Mouse (Mus musculus): Measurements from ENCODE around the gene Parp1.

The Parp1 gene

DNA sequence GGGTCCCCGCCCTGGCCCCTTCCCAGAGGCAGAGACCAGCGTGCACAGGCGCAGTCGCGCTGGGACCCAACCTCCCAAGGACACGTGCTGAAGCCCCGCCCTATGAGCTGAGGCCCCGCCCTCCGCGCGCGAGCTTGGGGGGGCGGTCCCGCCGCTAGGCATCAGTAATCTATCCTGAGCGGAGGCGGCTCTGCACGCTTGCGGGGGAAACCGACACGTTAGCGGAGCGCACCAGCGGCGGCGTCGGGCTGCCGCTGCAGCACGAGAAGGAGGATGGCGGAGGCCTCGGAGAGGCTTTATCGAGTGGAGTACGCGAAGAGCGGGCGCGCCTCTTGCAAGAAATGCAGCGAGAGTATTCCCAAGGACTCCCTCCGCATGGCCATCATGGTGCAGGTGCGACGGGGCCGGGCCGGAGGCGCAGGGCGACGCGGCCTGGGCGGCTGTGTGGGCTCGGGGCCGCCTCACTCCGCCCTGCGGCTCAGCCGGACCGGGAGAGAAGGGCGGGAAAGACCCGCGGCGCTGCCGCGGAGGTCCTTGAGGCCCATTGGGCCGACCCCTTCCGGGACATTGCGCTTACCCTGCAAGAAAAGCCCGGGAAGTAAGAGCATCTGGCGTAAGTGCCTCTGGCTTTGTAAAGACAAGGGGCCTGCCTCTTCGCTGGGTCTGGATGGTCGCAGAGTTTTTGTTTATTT, at the start of gene Parp1:
Parp1 (plus strand) TSS at position 164 of the 692 bp plus-strand sequence.
- peak; percentile 99 for DNase-seq (ENCODE audit: extremely low spot score)

DNA sequence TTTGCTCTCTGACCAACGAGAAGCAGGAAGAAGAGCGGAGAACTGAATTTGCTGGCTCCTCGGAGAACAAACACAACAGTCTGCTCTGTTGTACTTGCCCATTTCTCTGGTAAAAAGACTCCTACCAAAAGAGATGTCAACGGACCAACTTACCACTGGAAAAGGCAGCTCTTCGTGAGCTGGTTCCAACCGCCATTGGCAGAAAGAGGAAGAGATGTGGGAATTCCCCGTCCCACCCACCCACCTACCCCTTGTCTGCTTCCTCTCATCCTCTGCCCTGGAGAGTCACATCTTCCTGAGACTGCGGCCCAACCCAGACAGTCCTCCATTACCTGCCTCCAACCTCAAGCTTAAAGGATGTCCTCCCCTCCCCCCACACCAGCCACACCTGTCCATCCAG, 49.2 kb upstream of the Parp1 start:
- no peak for DNase-seq (ENCODE audit: extremely low spot score)

DNA sequence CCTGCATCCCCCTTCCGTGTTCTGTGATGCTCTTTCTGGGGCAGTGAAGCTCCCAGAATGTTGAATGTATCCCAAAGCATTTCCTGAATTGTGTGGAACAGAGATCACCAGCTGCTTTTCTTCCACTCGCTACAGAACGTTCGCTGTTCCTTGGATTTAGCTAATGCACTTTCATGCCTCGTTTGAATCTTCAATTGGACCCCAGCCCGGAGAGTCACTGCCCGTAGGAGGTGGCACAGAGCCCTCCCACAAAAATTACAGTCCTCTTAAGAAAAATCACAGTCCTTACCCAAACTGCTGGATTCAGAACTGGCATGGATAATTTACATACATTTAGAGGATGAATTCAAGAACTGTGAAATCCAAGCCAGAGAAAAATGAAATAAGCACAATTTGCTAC, 48.5 kb upstream of the Parp1 start:
- no peak for DNase-seq (ENCODE audit: extremely low spot score)

DNA sequence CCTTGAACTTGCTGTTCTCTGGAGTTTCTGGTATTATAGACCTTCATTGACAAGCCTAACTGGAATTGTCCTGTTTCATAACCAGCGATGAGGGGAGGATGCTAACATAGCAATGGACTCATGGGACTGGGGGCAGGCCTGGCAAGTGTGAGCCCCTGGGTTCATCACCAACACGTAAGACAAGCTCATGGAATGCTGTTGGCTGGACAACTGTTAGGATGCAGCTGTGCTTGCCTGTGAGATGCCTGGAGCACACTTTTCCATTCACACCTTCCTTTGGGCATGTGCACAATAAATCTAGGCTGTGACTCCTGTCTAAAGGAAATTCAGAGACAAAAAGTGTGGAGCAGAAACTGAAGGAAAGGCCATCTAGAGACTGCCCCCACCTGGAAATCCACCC, 45.4 kb upstream of the Parp1 start:
- DNase-seq (ENCODE audit: extremely low spot score) = no peak

DNA sequence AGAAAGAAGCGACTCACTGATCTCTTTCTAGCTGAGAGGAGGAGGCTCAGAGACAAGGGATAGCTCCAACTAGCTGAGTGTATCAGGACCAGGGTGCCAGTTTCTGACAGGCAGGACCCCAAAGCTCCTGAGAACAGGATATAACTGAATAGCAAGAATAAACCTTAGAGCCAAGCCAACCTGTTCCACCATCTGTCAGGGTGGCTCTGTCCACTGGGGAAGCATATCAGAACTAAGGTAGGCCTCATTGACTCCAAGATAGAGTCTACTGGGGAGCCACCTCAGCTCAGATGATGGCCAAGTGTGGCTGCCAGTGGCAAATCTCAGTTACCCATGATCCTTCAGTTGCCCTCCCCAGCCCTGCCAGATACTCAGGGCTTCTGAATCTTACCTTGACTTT, 43.4 kb upstream of the Parp1 start:
- DNase-seq (ENCODE audit: extremely low spot score) = no peak

DNA sequence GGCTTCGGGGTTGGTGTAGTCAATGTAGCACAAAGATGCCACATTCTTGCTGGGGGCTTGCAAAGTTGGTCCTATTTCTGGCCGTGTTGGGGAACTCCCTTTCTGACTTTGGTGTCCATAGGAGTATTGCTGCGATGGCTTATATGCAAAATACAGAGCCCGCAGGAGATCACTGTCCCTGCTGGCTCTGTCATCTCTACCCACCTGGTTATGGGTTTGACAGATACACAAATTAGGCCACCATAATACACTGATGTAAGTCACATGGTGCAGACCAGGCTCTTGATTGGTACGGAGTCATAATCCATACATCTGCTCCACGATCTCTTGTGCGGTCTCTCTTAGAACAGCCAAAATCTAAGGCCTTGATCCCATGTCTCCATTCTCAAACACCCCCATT, 38.9 kb upstream of the Parp1 start:
- no peak for DNase-seq (ENCODE audit: extremely low spot score)

DNA sequence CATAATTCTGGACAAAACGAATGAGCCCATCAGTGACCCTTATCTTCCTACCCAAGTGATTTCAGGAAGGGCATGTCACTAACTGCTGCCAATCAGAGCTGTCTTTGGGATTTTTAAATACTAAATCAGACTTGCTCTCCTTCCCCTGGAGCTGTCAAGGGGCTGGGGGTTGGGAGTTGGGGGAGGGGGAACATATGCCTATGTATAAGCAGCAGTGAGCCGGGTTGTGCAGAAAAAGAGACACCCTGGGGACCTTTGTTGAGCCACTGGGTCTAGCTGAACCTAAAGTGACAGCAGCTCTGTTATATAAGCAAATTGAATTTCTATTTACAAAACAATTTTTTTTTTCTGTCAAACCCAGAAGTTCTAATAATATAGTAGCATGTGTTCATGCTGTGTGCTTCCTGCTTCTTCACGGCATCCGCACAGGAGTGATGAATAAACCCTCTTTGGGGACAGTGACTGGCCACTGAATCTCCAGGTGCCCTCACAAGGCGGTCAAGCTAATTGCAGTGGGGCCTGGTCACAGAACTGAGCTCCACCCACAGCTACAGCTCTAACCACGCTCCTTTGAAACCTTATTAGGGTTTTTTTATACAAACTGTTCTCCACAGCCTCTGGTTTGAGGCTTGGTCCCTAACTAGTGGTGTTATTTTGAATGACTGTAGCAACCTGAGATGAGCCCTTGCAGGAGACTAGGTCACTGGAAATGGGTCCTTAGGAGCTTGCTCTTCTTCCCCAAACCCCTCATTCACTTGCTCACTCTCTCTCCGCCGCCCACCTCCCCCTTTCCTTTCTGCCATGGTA, 38.1 kb upstream of the Parp1 start:
- no peak for DNase-seq (ENCODE audit: extremely low spot score)

DNA sequence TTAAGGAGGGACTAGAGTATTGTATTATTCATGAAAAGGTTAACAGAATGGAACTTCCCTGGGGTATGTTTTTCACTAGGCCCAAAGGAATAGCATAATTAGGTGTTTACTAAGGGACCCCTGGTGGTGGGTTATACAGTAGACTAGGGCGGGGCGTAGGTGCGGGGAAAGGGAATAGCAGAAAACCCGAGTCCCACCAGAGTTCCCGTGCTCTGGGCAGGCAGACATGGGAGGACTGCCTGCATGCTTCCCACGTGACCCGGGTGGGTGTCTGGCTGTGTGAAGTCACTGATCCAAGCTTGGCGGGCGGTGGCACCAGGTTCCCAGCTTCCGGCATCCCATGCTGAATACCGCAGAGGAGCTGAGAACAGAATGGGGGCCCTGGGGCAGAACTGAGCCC, 36.1 kb upstream of the Parp1 start:
- no peak for DNase-seq (ENCODE audit: extremely low spot score)

DNA sequence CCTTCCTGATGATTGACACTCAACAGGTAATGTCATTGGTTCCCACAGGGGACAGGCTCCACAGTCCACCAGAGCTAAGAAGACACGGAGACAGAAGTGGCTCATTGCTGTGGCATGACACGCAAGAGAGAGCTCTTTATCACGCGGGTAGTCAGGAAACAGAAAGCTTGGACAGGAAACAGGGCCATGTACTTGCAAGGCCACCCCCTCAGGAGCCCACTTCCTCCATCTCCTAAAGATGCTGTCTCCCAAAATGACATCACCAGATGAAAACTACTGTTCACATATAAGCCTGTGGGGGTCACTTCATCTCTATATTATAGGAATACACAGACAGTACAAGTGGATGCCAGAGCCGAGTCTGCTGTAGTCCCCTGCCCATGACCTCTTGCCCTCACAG, 32.0 kb upstream of the Parp1 start:
- no peak for DNase-seq (ENCODE audit: extremely low spot score)

DNA sequence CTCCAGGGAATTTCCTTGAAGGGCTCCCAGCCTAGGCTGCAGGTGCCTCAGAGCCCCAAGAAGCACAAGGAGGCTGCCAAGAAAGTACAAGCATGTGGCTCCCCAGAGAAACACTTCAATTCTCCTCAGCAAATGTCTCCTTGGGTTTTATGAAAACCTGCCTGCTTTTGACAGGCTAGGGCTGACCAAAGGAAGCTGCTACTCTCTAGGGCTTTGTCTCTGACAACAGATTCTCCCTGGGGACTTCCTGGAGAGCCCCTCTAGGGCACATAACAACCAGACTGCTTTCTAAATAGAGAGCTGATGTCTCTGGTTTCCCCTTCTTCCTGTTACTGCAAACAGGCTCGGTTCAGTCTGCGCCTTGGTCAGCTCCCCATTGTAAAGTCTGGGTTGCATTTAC, 27.5 kb upstream of the Parp1 start:
- no peak for DNase-seq (ENCODE audit: extremely low spot score)

DNA sequence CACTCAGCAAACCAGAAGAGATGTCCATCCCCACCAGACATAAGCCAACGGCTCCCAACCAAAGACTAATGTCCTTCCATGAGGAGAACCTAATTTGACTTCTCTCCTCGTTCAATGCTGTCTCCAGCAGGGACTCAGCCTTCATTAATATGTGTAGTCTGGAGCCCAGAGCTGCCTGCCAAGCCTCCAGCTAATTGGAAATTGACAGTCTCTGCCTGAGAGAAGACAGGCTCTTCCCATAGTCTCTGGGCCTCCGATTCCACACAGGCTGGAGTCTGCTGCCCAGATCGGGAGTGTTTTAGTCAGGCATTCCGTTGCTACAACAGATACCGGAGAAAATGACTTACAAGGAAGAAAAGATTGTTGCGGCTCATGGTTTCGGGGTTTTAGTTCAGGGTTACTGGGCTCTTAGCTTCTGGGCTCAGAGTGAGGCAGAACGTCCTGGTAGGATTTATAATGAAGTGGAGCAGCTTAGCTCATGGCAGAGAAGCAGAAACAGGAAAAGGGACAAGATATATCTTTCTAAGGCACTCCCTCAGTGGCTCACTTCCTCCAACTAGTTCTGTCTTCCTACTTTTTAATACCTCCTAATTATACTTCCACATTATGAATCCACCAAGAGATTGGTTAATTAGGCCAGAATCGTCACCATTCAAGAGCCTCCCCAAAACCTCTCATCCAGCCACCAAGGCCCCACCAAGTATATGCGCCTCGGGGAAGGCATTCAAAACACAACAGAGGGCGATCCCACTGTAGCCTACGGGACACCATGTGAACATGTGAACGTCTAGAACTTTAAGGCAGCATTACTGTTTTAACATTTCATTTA, 26.6 kb upstream of the Parp1 start:
- DNase-seq (ENCODE audit: extremely low spot score) = no peak

DNA sequence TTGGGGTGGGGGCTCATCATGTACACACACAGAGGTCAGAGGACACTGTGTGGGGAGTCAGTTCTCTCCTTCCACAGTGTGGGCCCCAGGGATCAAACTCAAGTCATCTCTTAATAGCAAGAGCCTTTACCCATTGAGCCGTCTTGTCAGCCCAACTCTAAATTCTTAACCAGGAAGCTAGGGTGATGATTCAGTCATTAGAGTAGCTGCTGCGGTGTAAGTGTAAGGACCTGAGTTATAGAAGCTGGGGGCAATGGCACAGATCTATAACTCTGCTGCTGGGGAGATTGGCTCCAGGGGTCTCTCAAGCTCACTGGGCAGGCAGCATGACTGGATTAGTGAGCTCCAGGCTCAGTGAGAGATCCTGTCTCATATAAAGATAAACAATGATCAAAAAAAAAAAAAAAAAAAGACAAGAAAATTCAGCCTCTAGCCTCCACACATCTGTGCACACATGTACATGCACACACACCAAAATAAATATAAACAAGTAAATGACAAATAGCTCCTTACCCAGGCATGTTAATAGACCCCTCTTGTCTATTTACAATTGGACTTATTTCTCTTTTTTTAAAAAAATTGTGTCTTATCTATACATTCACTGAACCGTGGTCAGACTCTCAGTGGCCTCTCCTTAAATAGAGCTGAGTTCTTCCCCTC, 25.9 kb upstream of the Parp1 start:
- DNase-seq (ENCODE audit: extremely low spot score) = no peak

DNA sequence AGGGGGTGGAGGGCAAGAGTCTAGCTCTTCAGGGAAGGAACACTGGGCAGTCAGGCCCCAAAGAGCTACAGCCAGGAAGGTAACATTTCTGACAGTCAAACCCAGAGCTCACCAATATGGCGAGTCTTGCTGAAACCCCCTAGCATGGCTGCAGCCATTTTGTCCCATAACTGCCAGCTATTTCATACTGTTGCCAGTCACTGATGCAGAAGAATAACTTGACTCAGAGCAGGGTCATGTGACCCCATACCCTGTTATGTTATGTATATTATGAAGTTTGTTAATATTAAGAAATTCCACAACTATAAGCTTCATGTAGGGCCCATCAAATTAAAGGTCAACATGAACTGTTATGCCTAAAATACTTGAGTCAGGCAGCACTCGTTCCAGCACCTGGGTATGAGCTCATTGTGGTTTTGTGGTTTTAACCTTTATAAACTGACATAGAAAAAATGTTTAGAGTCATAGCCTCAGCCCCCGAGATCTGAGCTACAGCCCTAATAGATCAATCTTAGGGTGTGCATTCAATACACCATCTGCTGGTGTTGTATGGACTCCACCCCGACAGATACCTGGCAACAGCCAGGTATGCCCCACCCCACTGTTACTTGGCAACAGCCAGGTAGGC, 22.7 kb upstream of the Parp1 start:
- no peak for DNase-seq (ENCODE audit: extremely low spot score)

DNA sequence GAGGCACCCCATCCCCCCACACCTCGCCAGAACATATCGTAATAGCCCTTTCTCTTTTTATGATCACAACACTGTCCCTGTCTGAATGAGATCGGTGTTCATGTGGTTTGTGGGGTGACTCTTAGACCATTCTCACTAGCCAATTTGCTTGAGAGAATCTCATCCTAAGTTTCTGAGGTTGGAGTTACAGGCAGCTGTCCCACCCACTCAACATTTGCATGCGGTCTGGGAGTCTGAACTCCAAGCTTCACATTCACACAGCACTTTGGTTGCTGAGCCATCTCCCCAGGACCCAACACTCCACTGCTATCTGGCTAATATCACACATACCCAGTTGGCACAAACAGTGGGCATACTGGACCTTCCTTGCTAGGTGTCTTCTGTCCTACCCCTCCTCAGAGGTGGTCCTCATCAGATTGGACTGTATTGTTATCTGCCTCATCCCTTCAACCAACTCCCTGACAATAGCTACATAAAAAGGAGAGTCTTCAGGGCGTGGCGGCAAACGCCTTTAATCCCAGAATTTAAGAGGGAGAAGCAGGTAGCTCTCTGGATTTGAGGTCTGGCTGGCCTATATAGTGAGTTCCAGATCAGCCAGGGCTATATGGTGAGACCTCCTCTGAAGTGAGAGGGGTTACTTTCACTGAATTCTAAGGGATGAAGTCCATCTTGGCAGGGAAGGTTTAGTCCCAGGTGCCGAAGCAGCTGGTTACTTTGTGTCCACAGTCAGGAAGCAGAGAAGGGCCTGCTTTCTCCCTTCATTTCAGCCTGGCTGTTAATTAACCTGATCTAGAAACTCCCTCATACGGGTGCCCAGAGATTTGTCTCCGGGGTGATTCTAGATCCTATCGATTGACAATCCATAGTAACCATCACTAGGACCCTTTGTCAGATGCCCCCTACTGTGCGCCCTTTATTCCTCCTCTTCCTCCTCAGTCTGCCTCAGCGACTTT, 21.6 kb upstream of the Parp1 start:
- no peak for DNase-seq (ENCODE audit: extremely low spot score)

DNA sequence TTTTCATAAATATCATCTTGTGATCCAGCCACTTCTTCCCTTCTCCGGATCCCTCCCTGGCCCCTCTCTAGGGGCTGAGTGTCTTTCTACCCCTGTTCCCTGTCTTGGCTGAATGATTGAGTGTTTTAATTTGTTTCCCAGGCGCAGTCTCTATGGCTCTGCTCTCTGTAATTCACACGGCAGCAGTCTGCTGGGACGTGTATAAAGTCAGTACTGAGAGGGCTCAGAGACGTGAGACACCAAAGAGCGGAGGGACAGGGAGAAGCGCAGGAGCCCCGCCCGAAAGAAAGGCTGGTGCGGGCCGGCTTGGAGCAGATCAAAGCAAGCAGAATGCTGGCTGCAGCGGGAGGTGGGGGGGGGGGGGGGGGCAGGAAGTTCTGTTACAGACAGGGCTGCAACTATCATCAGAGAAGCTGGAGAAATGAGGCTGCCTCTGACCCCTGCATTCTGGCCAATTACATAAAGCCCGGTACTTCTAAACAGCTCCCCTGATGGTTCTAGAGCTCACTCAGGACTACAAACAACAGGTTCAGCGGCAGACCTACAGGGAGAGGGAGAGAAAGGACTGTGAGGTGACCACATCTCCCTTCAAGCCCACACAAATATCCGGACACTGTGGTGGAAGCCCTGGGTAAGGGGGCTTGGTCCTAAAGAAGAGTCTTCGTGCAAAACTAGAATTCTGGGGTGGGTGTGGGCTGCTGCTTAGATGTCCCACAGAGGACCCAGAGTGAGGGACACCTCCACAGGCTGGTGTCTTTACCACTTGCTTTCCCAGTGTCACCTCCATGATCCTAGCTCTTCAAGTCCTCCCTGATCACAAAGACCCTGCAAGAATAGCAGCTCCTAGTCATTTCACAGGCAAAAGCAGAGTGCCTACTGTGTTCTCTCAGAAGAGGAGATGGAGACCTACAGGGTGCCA, 20.7 kb upstream of the Parp1 start:
- DNase-seq (ENCODE audit: extremely low spot score) = peak; percentile 68

DNA sequence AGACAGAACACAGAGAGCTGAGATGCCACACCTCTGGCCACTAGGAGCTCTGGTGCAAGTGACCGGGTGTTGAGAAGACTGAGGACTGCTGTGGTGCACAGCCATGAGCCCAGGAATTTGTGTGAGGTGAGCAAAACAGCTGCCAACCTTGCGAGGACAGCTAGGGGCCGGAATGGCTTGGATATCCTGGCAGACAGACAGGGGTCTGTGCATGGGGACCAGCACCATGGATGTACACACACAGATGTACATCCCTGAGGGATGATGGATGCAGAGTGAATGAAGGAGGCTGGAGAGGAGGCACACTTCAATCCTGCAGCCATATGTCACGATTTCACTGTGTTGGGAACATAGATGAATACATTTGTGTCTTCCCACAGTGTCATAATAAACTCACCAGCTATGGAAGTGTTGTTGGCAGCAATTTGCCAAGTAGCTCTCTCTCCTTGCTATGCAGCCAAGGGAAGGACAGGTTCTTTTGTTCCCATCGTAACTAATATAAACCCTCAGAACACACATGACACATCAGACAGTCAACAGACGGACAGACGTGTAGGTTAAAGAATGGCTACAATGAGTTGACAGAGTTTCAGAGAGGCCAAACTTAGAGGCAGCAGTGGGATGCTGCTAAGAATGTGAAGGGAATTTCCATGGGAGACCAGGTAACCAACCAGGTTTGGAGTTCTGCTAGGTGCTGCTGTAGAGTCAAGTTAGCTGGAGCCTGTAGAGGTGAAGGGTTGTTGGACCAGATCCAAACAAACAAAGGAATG, 19.0 kb upstream of the Parp1 start:
- DNase-seq (ENCODE audit: extremely low spot score) = no peak

DNA sequence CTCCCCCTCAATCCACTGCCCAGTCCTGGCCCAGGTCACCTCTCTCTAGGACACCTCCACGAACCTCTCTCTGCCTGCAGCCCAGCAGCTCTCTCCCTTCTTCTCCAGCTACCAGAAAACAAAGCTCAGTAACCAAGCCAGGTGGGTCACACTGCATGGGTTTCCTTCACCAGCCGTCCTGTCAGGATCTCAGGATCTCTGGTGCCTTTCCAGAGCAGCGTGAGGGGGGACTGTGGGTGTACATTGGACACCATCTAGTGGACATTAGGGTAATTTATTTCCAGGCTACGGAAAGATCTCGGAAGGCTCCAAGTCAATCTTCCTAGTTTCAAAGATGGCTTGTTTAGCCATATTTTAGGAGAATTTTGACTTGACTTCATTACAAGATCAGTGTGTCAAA, 18.0 kb upstream of the Parp1 start:
- DNase-seq (ENCODE audit: extremely low spot score) = peak; percentile 46

DNA sequence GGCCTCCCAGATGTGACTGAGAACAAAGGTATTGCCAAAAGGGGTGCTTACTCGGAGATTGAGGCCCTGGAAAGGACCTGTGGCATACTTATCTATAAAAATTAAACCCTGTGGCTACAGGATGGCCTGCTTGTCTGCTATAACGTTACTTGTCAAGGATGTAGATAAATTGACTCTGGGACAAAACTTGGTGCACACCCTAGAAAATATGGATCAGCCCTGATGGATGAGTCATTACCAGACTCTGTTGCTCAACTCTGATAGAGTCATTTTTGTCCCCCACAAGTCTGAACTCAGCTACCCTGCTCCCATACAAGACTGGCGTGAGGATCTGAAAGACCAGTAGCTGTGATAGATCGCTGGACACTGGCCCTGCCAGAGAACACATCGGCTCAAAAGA, 11.8 kb upstream of the Parp1 start:
- DNase-seq (ENCODE audit: extremely low spot score) = no peak

DNA sequence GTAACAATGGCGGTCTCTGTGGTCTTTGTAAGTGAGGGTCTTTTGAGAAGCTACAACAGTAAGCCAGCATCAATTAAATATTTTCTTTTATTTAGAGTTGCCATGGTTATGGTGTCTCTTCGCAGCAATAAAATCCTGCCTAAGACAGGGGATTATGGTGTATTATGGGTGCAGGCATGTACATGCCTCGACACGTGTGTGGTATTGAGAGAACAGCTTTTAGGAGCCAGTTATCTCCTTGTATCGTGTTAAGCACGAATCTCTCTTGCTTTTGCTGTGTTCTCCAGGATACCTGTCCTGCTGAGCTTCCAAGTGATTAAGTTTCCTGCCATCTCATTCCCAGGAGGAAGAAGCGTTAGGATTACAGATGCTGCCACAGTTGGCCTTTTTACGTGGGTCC, 9.3 kb upstream of the Parp1 start:
- DNase-seq (ENCODE audit: extremely low spot score) = no peak

Data from embryo, embryonic 9.5 days (tissue).